Mouse (Mus musculus) forebrain, embryonic 16.5 days (tissue): ENCODE measurements around the gene Gm49355. TPM values are rescaled to one million over a fixed set of nuclear protein-coding genes. Genes with fewer than 3 reads are reported as not detected.

Experiments used
- ATAC-seq: fragments of 200-750 bp; cut with Nextera tagmentation; 2 replicates; pipeline ENCODE4 v1.8.0; 2017; ENCODE audit warnings: mild to moderate bottlenecking, moderate library complexity
- H3K27ac ChIP-seq: fragments of 300-500 bp; sonication (generic); 2 replicates; pipeline ENCODE4 v1.5.1; 2014; ENCODE audit warnings: low read length, control low read depth
- H3K27me3 ChIP-seq: fragments of 300-500 bp; sonication (generic); replicated peaks from 2 replicates; pipeline ENCODE4 v1.6.1; 2014; ENCODE audit warnings: low read length; ENCODE audit not compliant: control insufficient read depth, insufficient read depth
- H3K36me3 ChIP-seq: fragments of 300-500 bp; sonication (generic); 2 replicates; pipeline ENCODE4 v1.6.1; 2014; ENCODE audit not compliant: control insufficient read depth, insufficient read depth
- H3K4me1 ChIP-seq: fragments of 300-500 bp; sonication (generic); replicated peaks from 2 replicates; pipeline ENCODE4 v1.6.1; 2014; ENCODE audit warnings: low read length; ENCODE audit not compliant: control insufficient read depth, insufficient read depth
- H3K4me2 ChIP-seq: fragments of 300-500 bp; sonication (generic); 2 replicates; pipeline ENCODE4 v1.6.1; 2014; ENCODE audit warnings: mild to moderate bottlenecking, low read length, control low read depth
- H3K4me3 ChIP-seq: fragments of 300-500 bp; sonication (generic); replicated peaks from 2 replicates; pipeline ENCODE4 v1.5.1; 2014; ENCODE audit warnings: mild to moderate bottlenecking, low read length, control low read depth
- H3K9ac ChIP-seq: fragments of 300-500 bp; sonication (generic); replicated peaks from 2 replicates; pipeline ENCODE4 v1.6.1; 2014; ENCODE audit warnings: low read depth, low read length, control low read depth
- H3K9me3 ChIP-seq: fragments of 300-500 bp; sonication (generic); 2 replicates; pipeline ENCODE4 v1.6.1; 2016; ENCODE audit warnings: low read length; ENCODE audit not compliant: control insufficient read depth
- whole genome bisulfite sequencing: fragments of 180-500 bp; shearing (Covaris S2); extraction: QIAGEN DNeasy Blood & Tissue Kit; methylation state at CpG from one replicate; pipeline ENCODE4 v1.1.7; 2014; 5-methylcytosine and 5-hydroxymethylcytosine counted together
- polyA plus RNA-seq: library from polyadenylated mRNA; unstranded; fragments of >200 nt; fragmentation: Nextera tagmentation; extraction: Ambion mirVana; gene quantifications from 2 replicates; pipeline ENCODE4 v1.2.1, GENCODE M21; 2015

Gene Gm49355
- polyA plus RNA-seq, 1 experiment from 2014 or later = 0.29 TPM

DNA sequence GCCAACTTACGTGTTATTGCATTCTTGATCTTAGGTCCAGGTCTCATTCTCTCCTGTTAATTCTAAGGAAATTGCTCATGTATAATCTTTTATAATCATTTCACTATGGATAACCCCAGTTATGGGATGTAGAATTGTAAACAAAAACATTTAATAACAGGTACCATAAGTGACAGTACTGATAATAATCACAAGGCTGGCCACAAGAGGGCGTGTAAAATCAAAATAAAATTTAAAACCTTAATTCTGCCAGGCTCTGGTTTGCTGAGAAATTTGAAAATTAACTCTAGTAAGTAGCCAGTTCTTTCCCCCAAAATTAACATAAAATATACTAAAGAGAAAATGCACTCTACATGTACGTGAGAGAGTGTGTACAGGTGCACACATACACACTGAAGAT is 16.9 kb downstream of the Gm49355 start:
- no peak overlapping the region for H3K9ac ChIP-seq
- H3K9me3 ChIP-seq = no peaks in the 10 kb centered on the region
- H3K27ac ChIP-seq = no peak overlapping the region
- ATAC-seq = peak; percentile 20; the same call in 1 of the 2 replicates
- no peaks in the 10 kb centered on the region for H3K27me3 ChIP-seq
- H3K4me1 ChIP-seq = peaks cover 6% of the 10 kb centered on the region
- no peaks in the 10 kb centered on the region for H3K36me3 ChIP-seq
- 55% methylated on average over 3 of the region's 3 CpGs for WGBS
- no peak overlapping the region for H3K4me2 ChIP-seq
- H3K4me3 ChIP-seq = no peak overlapping the region

DNA sequence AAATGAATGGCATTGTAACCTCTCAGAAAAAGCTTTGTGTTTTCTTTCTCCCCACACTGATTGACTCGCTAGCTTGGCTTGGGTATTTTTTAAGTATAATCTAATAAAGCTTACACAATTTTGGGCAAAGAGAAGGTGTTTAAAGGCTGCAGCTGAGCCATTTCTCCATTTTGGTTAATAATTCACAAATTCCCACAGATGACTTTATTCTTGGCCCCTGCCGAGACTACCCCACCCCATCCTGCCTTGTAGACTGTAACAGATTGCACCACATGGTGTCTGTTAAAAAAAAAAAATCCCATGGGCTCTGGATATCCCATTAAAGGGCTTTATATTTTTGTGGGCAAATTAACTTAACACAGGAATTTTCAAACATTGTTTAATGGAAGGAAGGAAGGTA is 19.3 kb downstream of the Gm49355 start:
- Histone ChIP-seq H3K36me3 (no peaks in the 10 kb centered on the region), H3K9me3 (no peaks in the 10 kb centered on the region), H3K4me1 (peaks cover 6% of the 10 kb centered on the region), H3K4me2 (no peak overlapping the region), H3K9ac (no peak overlapping the region), H3K4me3 (no peak overlapping the region), H3K27me3 (no peaks in the 10 kb centered on the region), H3K27ac (no peak overlapping the region)
- peak; percentile 40; the same call in 1 of the 2 replicates for ATAC-seq
- 44% methylated on average over 2 of the region's 2 CpGs for WGBS

DNA sequence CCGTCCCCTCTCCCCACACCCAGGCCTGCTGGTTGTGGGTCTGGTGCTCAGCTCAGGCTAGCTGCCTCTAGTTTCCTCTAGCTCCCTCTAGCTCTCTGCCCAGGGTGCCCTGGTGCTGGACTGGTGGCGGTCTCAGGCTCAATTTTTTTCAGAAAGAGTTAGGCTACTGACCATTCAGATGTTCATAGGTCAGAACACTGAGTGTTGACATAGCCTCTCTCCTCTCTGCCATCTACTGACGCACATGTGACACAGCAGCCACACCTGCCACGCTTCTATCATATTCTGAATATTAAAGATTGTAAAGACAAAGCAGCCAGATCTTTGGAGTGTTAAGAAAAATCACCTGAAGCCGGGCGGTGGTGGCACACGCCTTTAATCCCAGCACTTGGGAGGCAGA is 49.8 kb downstream of the Gm49355 start:
- Histone ChIP-seq H3K36me3 (no peaks in the 10 kb centered on the region), H3K27me3 (peaks cover 14% of the 10 kb centered on the region), H3K4me3 (no peak overlapping the region), H3K9me3 (no peaks in the 10 kb centered on the region), H3K9ac (no peak overlapping the region), H3K4me2 (no peak overlapping the region), H3K27ac (no peak overlapping the region), H3K4me1 (peaks cover 17% of the 10 kb centered on the region)
- ATAC-seq = no peak
- 81% methylated on average over 7 of the region's 7 CpGs for WGBS

DNA sequence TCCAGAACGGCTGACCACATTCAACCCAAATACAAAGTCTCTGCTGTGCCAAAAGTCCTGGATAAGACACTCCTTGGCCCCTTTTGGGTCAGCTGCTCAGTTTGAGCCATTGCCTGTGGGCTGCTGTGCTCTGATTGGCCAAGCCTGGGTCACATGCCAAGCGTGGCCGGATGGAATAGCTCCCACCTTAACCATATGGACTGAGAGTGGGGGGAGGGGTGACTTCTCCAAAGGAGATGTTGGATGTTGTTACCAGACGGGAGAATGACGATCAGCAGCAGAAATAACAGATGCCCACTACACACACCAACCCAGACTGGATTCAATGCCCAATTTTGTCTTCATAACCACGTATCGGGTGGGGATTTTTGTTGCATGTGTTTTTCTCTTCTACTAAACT is 51.1 kb downstream of the Gm49355 start:
- no peak overlapping the region for H3K4me2 ChIP-seq
- H3K9me3 ChIP-seq = no peaks in the 10 kb centered on the region
- no peak for ATAC-seq
- no peak overlapping the region for H3K9ac ChIP-seq
- peaks cover 14% of the 10 kb centered on the region for H3K27me3 ChIP-seq
- 45% methylated on average over 7 of the region's 7 CpGs for WGBS
- no peaks in the 10 kb centered on the region for H3K36me3 ChIP-seq
- H3K4me3 ChIP-seq = no peak overlapping the region
- no peak overlapping the region for H3K27ac ChIP-seq
- peaks cover 24% of the 10 kb centered on the region for H3K4me1 ChIP-seq

DNA sequence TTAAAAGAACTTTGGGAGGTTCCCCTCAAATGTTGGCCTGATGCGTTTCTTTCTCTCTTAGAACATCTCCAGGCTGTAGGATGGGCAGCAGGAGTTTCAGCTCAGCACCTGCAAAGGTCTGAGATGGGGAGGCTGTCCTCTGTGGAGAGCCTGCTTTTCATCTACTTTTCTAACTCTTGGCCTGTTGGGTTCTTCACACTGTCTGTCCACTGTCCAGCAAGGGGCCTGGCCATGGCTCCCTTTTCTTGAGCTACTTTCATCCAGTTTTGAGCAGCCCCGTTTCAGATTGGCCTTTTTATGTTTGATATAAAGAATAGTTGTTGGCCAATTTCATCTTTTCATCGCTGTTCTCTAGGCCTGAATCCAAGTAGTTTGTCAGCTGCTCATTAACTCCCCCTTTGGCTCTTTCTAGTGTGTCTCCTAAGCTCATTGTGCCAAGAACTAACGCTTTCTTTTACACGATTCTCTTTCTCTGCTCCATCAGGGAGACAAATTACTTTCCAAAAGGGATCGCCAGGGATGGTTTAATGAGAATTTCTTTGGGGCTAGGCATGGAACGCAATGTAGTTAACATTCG is 53.7 kb downstream of the Gm49355 start:
- ATAC-seq = peak; percentile 73
- Histone ChIP-seq H3K27me3 (peaks cover 16% of the 10 kb centered on the region), H3K4me3 (no peak overlapping the region), H3K27ac (peak overlapping the region; percentile 95), H3K9ac (no peak overlapping the region), H3K4me1 (peaks cover 42% of the 10 kb centered on the region), H3K9me3 (no peaks in the 10 kb centered on the region), H3K36me3 (no peaks in the 10 kb centered on the region), H3K4me2 (peak overlapping the region; percentile 51)
- 3% methylated on average over 8 of the region's 8 CpGs for WGBS

DNA sequence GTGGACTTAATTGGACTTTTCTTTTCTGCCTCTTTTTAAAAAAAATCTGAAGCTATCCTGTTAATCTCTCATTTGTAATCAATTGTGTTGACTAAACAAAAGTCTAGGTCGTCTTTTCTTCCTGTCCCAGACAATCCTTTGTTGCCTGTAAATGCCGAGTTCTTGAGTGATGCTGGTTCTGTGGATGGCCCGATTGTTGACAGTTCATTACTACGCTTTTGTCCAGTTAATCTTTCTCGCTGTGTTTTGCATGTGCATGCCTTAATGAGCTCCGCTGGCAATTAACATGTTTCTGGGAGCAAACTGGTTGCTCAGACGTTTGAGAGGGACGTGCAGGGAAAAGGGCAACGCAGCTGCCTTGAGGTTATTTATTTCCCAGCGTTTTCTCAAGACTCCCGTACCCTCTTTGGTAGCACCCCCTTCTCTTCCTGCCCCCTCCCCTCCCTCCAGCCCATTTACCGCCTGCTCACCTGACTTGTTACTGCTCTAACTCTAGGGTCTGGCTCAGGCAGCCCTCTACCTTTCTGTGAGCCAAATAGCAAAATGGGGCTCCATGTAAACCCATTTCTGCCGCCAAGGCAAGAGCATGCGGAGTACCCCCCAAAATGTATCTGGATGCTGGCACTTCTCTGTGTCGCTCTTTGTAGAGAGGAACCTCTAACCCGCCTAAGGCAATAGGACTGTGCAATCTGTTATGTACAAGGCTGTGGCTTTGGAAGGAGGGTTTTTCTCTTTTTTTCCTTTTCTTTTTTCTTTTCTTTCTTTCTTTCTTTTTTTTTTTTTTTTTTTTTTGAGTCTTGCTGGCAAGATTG is 54.4 kb downstream of the Gm49355 start:
- under 1% methylated on average over 16 of the region's 16 CpGs for WGBS
- peak; percentile 76 for ATAC-seq
- peak overlapping the region; percentile 95 for H3K27ac ChIP-seq

DNA sequence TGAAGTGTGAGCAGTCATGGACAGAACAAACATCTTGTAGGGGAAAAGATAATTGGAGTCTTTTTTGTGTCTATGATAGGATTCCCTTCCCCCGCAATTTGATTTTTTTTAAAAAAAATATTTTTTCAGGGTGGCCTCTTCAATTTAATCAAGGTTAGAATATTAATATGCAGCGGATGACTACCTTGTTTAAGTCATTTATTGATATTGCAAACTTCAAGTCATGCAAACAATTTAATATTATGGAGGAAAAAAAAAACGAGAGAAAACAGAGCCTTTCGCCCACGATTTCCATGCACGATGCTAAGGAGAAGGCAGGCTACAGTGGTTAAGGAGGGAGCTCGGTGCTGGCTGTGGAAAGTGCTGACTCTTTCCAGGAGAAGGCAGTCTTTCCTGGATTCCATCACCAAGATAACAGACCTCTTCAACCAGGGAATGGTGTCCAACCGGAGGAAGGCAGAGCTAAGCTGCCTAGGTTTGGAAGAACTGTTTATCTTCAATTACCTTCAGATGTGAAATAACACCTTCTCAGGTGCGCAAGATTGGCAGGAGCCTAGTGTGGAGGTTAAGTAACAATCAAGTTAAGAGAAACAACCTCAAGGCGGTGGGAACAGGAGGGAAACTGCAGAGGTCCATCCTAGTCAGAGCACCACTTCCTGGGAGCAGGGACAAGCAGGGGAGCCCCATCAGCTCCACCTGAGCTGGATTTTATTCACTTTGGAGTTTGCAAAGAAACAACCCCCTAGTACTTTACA is 55.2 kb downstream of the Gm49355 start:
- H3K4me1 ChIP-seq = peaks cover 46% of the 10 kb centered on the region
- H3K27me3 ChIP-seq = peaks cover 21% of the 10 kb centered on the region
- 3% methylated on average over 10 of the region's 10 CpGs for WGBS
- no peak for ATAC-seq
- no peaks in the 10 kb centered on the region for H3K9me3 ChIP-seq
- H3K4me3 ChIP-seq = peak overlapping the region; percentile 7
- no peaks in the 10 kb centered on the region for H3K36me3 ChIP-seq
- H3K9ac ChIP-seq = peak overlapping the region; percentile 1
- H3K4me2 ChIP-seq = peak overlapping the region; percentile 51
- peak overlapping the region; percentile 95 for H3K27ac ChIP-seq

More for the DNA sequence above, 54.4 kb downstream of the Gm49355 start:
- Histone ChIP-seq H3K4me3 (peak overlapping the region; percentile 14; the same call in 1 of the 2 replicates), H3K27me3 (peaks cover 17% of the 10 kb centered on the region), H3K9me3 (no peaks in the 10 kb centered on the region), H3K4me1 (peaks cover 46% of the 10 kb centered on the region), H3K9ac (peak overlapping the region; percentile 57), H3K4me2 (peak overlapping the region; percentile 51), H3K36me3 (no peaks in the 10 kb centered on the region)

DNA sequence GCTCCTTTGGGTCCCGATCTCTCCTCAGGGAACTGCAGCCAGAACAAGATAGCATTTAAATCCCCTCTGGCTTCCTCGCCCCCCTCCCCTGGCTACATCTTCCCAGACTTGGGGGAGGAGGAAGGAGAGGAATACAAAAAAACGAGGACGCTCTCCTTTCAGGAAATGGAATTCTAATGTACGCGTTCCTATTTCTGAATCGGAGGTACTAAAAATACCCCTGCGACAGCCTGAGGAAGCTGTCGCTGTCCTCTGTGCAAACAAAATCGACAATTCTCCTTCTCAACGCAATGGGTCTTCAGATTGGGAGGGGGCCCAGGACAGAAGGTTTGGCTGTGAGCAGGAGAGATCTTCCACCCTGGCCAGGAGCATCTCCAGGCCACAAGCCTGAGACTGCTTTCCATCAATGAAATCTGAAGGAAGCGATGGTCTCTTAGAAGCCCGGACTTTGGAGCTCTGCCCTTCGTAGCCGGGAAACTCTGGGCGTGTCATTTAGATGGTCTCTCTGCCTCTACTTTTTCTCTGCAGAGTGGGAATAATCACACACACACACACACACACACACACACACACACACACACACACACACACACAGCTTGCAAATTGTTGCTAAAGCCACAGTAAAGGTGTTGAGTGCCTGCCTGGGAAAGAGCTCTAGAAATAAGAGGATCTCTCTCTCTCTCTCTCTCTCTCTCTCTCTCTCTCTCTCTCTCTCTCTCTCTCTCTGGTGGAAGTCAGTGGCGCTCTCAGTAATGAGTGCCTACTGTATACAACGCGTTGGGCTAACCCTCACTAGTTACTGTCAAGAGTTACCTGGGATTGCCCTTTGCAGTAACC is 56.7 kb downstream of the Gm49355 start:
- Histone ChIP-seq H3K36me3 (no peaks in the 10 kb centered on the region), H3K9me3 (no peaks in the 10 kb centered on the region), H3K4me1 (peaks cover 56% of the 10 kb centered on the region), H3K27ac (peak overlapping the region; percentile 88), H3K4me2 (peak overlapping the region; percentile 71), H3K27me3 (peaks cover 18% of the 10 kb centered on the region), H3K9ac (peak overlapping the region; percentile 83), H3K4me3 (peak overlapping the region; percentile 59)
- WGBS = under 1% methylated on average over 19 of the region's 19 CpGs
- no peak for ATAC-seq
